Mouse (Mus musculus) ovary, postnatal 36 days (tissue): ENCODE data around the gene Gsto2.

Source experiments
- DNase-seq: peaks from one replicate; pipeline ENCODE4 v3.0.0; 2022; ENCODE audit warnings: low spot score, mixed read lengths

The Gsto2 gene

DNA sequence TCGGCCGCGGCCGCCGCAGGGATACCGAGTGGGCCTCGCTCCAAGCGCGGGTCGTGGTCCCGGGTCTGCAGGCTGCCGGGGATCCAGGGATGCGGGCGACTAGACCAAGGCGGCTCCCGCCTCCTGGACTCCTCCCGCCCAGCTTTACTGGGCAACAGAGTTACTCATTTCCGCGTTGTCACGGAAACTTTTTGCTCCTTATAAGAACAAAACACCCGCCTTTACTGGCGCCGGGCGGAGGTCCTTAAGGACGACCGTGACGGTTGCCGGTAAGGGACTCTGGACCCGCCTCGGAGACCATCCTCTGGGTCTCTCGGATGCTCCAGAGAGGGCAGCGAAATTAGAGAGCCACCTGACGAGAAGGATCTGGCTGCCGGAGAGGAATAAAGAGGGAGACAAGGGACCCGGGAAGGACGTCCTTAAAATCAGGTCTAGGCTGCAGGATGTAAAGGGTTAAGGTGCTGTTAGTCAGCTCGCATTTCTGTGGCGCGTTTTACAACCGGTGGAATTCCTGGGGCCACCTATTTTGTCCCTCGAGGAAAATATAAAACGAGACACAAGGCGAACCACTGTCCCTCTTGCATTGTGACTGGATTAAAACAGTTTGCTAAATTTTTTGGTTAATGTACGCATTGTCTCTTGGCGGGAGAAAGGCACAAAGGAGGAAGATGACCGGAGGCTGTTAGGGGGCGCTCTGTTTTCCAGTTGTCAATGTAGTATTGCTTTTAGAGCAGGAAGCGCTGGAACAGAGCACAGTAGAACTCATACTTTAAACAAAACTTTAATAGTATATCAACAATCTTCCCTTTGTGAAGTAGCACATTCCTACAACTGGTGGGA, 54.0 kb downstream of the Gsto2 start, which contains the start of the genes Cfap43 and Itprip:
Gene Cfap43 (minus strand): TSS at position 162 of the 840 bp plus-strand sequence.
Gene Itprip (minus strand): TSS at position 174 of the 840 bp plus-strand sequence.
- DNase-seq, result peak; percentile 74

DNA sequence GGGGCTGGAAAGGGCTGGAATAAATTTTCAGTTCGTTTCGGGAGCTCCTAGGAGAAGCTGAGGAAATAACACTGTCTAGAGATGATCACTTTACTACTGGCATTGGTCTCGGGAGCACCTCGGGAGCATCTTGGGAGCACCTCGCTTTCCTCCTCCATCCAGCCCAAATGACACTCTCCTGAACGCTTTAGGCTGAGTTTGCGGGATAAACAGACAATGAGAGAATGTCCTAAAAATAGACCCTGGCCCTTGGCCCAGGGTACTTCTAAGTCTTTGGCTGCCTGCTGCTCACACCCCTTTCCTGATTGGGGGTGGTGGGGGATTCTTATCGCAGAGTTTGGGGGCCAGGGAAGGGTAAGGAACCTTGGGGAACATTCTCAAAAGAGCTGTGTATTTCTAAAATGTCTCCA, 54.6 kb downstream of the Gsto2 start:
- no peak for DNase-seq

DNA sequence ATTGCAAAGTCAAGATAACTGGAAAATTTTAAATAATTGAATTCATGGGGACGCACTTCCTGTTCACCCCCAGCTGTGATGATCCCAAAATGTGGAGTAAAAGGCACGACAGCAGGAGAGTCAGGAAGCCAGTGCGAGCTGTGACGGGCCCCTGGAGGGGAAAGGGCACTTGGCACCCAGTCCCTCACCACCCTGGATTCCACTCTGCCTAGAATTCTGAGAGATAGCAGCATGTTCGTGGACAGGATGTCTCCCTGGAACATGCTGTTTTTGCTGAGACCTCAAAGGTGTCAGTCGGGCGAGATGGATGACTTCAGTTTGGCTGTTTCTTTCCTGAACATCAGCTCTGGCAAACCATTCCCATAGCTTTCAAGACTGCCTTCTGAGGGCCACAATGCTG, 60.5 kb downstream of the Gsto2 start:
- DNase-seq, result no peak

DNA sequence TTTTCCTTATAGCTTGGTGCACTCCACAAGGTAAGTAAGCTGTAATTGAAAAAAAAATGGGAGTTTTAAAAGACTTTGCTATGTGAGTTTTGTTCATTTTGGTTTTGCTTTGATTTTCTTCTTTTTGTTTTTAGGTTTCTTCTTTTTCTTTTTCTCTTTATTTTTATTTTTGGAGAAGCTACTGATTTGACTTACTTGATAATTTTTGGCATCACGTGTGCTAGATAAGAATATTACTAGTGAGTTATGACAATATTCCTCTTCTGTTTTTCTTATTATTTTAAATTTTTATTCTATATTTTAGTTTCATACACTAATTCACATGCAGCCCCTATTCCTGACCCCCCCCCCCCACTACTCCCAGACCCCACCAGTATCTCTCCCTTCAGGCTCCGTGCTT, 61.7 kb downstream of the Gsto2 start:
- no peak for DNase-seq

DNA sequence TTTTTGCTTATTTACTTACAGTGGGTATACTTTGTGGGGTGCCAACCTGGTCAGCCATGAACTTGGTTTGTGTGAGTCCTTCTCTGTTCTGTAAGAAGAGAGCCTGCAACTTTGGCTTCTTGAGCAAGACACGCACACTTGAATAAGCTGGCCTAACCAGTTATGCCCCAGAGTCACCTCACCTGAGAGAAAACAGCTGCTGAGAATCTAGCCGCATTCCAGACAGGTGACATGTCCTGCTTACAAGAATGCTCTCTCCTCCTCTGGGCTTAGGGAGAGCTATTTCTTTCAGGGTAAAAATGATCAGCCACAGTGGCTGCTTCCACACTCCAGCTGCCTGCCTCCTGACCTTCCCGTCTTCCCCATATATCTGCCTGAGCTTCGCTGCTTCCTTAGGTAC, 63.7 kb downstream of the Gsto2 start:
- no peak for DNase-seq

DNA sequence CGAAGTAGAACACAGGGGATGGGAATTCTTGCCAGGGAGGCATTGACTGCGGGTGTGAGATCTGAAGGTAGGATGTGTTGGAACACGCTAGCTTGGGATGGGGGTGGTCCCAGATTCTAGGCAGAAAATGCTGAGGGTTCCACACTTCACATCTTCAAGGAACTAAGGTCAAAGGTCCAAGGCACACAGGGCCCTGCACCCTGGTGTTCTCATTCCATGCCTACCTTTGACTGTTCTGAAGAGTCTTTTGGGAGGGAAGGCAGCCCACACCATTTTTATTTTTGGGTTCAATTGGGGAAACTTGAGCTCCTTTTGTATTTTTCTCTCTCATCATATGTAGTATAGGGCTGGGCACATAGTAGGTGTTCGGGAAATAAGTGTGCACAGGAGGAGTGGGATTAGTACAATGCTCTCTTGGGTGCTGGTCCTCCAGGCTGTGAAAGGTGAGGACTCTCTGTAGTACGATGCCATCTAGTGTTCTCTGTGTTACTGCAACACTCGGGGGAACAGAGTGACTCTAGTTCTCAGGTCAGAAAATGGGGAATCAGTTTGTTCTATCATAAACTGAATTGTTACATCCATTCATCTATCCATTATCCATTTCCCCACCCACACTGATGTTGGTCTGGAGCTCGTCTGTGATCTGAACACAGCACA, 66.8 kb downstream of the Gsto2 start:
- DNase-seq, result no peak

DNA sequence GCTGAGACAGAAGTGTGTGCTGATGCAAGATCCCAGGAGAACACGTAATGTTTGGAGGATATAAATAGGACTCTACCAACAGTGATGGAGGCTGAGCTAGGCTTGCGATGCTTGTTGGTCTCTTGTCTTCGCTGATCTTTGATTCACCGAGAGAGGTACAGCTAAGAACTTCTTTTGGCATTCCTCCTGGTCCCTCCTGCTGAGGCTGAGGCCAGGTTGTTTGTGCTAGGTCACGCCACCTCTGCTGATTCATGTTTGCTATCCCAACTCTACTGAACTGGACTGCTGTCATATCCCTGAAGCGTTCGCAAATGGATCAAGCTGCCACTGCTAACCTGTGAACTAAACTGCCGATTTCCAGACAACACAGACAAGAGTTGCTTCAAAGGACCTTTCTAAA, 68.8 kb downstream of the Gsto2 start:
- no peak for DNase-seq

DNA sequence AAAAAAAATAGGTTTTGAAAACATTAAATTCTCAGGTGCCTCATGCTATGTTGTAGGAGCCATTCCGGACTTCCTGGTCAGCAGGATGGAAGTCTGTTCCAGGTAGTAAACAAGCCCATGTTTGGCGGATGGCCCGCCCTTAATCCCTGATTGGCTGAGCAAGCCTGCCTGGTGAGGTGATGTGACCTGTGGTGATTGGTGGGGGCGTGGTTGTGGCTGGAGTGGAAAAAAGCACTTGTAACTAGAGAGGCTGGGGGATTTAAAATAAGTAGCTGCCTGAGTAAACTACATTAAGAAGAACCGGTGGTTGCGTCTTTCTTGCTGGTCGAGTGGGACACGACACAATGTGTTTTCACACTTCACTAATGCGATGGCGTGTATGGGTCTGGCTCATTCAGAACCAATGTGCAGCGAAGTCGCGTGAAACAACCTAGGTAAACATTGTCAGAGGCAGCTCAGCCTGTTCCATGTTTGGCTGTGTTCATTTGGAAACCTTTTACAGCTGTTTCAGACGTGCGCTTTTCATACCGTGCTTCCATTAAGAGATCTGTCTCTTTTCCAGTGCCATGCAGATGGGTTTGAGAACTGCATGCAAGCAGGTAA, 69.4 kb downstream of the Gsto2 start:
- no peak for DNase-seq

DNA sequence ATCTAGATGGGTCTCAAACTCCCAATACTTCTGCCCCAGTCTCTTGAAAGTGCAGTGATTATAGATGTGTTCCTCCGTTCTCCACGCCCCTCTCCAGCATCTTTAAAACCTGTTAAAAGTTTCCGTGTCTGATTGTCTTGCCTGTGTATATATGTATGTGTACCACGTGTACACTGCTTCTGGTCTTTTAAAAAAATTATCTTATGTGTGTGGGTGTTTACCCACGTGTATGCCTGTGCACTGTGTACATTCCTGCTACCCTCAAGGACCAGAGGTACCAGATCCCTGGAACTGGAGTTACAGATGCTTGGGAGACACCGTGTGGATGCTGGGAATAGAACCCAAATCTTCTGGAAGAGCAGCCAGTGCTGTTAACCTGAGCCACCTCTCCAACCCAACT, 70.2 kb downstream of the Gsto2 start:
- DNase-seq, result no peak
